Mouse (Mus musculus) lung, postnatal 0 days (tissue): ENCODE measurements around the gene Xylt1.

Experiments
- CTCF ChIP-seq: IDR thresholded peaks from 2 replicates; pipeline ENCODE4 v1.5.1; 2016; ENCODE audit warnings: antibody characterized with exemption, mild to moderate bottlenecking
- EP300 ChIP-seq: IDR thresholded peaks from 2 replicates; pipeline ENCODE4 v1.6.1; 2016; ENCODE audit warnings: antibody characterized with exemption, mild to moderate bottlenecking, control low read depth

- TF ChIP-seq CTCF (peak; percentile 73), EP300 (no peak)
These were observed 314.8 kb downstream of the Xylt1 start for GRCm38 (mm10) chr7:117695612-117696011.
